Mouse (Mus musculus): ENCODE results near the gene Rin1. TPM values are rescaled to one million over a fixed set of nuclear protein-coding genes. Genes with fewer than 3 reads are reported as not detected.

Gene Rin1
- polyA plus RNA-seq, 2 experiments, result 2.6 to 4.9 TPM

- no peaks in the 10 kb centered on the region for H3K27me3 ChIP-seq (ENCODE audit: control insufficient read depth, insufficient read depth, low read length)
- no peak overlapping the region for H3K4me3 ChIP-seq (replicated peaks; ENCODE audit: low read length)
- H3K27ac ChIP-seq (replicated peaks; ENCODE audit: low read depth, low read length), result no peak overlapping the region
- H3K36me3 ChIP-seq (ENCODE audit: control insufficient read depth, insufficient read depth, low read length), result no peaks in the 10 kb centered on the region
- peak; percentile 46 for DNase-seq (ENCODE audit: low spot score)
- TF ChIP-seq POLR2A (IDR thresholded peaks at IDR 0.05; ENCODE audit: borderline replicate concordance, extremely low read depth, insufficient read depth, insufficient read length), result no peak
- ATAC-seq (ENCODE audit: low FRiP score, low read depth), result no peak
- no peaks in the 10 kb centered on the region for H3K9me3 ChIP-seq (ENCODE audit: control insufficient read depth, low read length)
- WGBS, result 96% methylated on average over 2 of the region's 2 CpGs
- H3K9ac ChIP-seq (ENCODE audit: low read depth, low read length, severe bottlenecking), result no peak overlapping the region
- H3K4me1 ChIP-seq (ENCODE audit: control insufficient read depth, insufficient read depth, low read length), result peaks cover 5% of the 10 kb centered on the region; the same call in 1 of the 2 replicates
- no peak overlapping the region for H3K4me2 ChIP-seq (replicated peaks; ENCODE audit: low read depth, low read length, severe bottlenecking)
Measured at GRCm38 (mm10) chr19:5021416-5021815, 28.9 kb upstream of the Rin1 start.

- H3K9ac ChIP-seq (ENCODE audit: low read depth, low read length, severe bottlenecking), result peak within 1 kb of the TSS; percentile 70
- H3K27ac ChIP-seq (replicated peaks; ENCODE audit: low read depth, low read length), result peak within 1 kb of the TSS; percentile 74
- peaks cover 11% of the 10 kb centered on the region; the same call in 1 of the 2 replicates for H3K36me3 ChIP-seq (ENCODE audit: control insufficient read depth, insufficient read depth, low read length)
- H3K4me3 ChIP-seq (replicated peaks; ENCODE audit: low read length), result peak within 1 kb of the TSS; percentile 65
- WGBS, result under 1% methylated on average over 57 of the region's 62 CpGs
- DNase-seq (ENCODE audit: low spot score), result peak; percentile 93
- peak; percentile 96 for ATAC-seq (ENCODE audit: low FRiP score, low read depth)
- peak within 1 kb of the TSS; percentile 93 for H3K4me2 ChIP-seq (replicated peaks; ENCODE audit: low read depth, low read length, severe bottlenecking)
- no peaks in the 10 kb centered on the region for H3K27me3 ChIP-seq (ENCODE audit: control insufficient read depth, insufficient read depth, low read length)
- H3K4me1 ChIP-seq (ENCODE audit: control insufficient read depth, insufficient read depth, low read length), result 0 out of 2 replicates have a peak, but pooled peaks cover 3% of the 10 kb centered on the region
- TF ChIP-seq POLR2A (IDR thresholded peaks at IDR 0.05; ENCODE audit: borderline replicate concordance, extremely low read depth, insufficient read depth, insufficient read length), result peak; percentile 86; the same call in 1 of the 2 replicates
- H3K9me3 ChIP-seq (ENCODE audit: control insufficient read depth, low read length), result no peaks in the 10 kb centered on the region
Measured at GRCm38 (mm10) chr19:5023621-5024479, 26.4 kb upstream of the Rin1 start, which contains the start of gene Slc29a2. TSS of gene Slc29a2 (plus strand) at chr19:5023860.

- Histone ChIP-seq H3K4me2 (replicated peaks; ENCODE audit: low read depth, low read length, severe bottlenecking) (no peak overlapping the region), H3K4me1 (ENCODE audit: control insufficient read depth, insufficient read depth, low read length) (0 out of 2 replicates have a peak, but pooled peaks cover 3% of the 10 kb centered on the region), H3K9me3 (ENCODE audit: control insufficient read depth, low read length) (no peaks in the 10 kb centered on the region), H3K9ac (ENCODE audit: low read depth, low read length, severe bottlenecking) (no peak overlapping the region), H3K36me3 (ENCODE audit: control insufficient read depth, insufficient read depth, low read length) (peaks cover 17% of the 10 kb centered on the region), H3K4me3 (replicated peaks; ENCODE audit: low read length) (no peak overlapping the region), H3K27me3 (ENCODE audit: control insufficient read depth, insufficient read depth, low read length) (no peaks in the 10 kb centered on the region), H3K27ac (replicated peaks; ENCODE audit: low read depth, low read length) (no peak overlapping the region)
- no peak for ATAC-seq (ENCODE audit: low FRiP score, low read depth)
- TF ChIP-seq POLR2A (IDR thresholded peaks at IDR 0.05; ENCODE audit: borderline replicate concordance, extremely low read depth, insufficient read depth, insufficient read length), result no peak
- WGBS, result 85% methylated on average over 8 of the region's 8 CpGs
- no peak for DNase-seq (ENCODE audit: low spot score)
Measured at GRCm38 (mm10) chr19:5026111-5026510, 24.2 kb upstream of the Rin1 start.

- Histone ChIP-seq H3K4me3 (replicated peaks; ENCODE audit: low read length) (no peak overlapping the region), H3K27me3 (ENCODE audit: control insufficient read depth, insufficient read depth, low read length) (no peaks in the 10 kb centered on the region), H3K9me3 (ENCODE audit: control insufficient read depth, low read length) (no peaks in the 10 kb centered on the region), H3K36me3 (ENCODE audit: control insufficient read depth, insufficient read depth, low read length) (peaks cover 23% of the 10 kb centered on the region), H3K4me2 (replicated peaks; ENCODE audit: low read depth, low read length, severe bottlenecking) (no peak overlapping the region), H3K4me1 (ENCODE audit: control insufficient read depth, insufficient read depth, low read length) (no peaks in the 10 kb centered on the region), H3K27ac (replicated peaks; ENCODE audit: low read depth, low read length) (no peak overlapping the region), H3K9ac (ENCODE audit: low read depth, low read length, severe bottlenecking) (no peak overlapping the region)
- no peak for DNase-seq (ENCODE audit: low spot score)
- no peak for ATAC-seq (ENCODE audit: low FRiP score, low read depth)
- TF ChIP-seq POLR2A (IDR thresholded peaks at IDR 0.05; ENCODE audit: borderline replicate concordance, extremely low read depth, insufficient read depth, insufficient read length), result no peak
- WGBS, result 76% methylated on average over 3 of the region's 3 CpGs
Measured at GRCm38 (mm10) chr19:5032686-5033085, 17.6 kb upstream of the Rin1 start.

- Histone ChIP-seq H3K9me3 (ENCODE audit: control insufficient read depth, low read length) (no peaks in the 10 kb centered on the region), H3K4me2 (replicated peaks; ENCODE audit: low read depth, low read length, severe bottlenecking) (no peak overlapping the region), H3K36me3 (ENCODE audit: control insufficient read depth, insufficient read depth, low read length) (peaks cover 5% of the 10 kb centered on the region), H3K4me3 (replicated peaks; ENCODE audit: low read length) (no peak overlapping the region), H3K27ac (replicated peaks; ENCODE audit: low read depth, low read length) (no peak overlapping the region), H3K9ac (ENCODE audit: low read depth, low read length, severe bottlenecking) (no peak overlapping the region), H3K4me1 (ENCODE audit: control insufficient read depth, insufficient read depth, low read length) (peaks cover 17% of the 10 kb centered on the region), H3K27me3 (ENCODE audit: control insufficient read depth, insufficient read depth, low read length) (no peaks in the 10 kb centered on the region)
- no peak for TF ChIP-seq POLR2A (IDR thresholded peaks at IDR 0.05; ENCODE audit: borderline replicate concordance, extremely low read depth, insufficient read depth, insufficient read length)
- DNase-seq (ENCODE audit: low spot score) (no peak), ATAC-seq (ENCODE audit: low FRiP score, low read depth) (no peak)
- WGBS, result 89% methylated on average over 4 of the region's 4 CpGs
Measured at GRCm38 (mm10) chr19:5036577-5036976, 13.7 kb upstream of the Rin1 start.
